Mouse (Mus musculus): ENCODE data around the gene Mapkapk2. TPM values are rescaled to one million over a fixed set of nuclear protein-coding genes. Genes with fewer than 3 reads are reported as not detected.
A peak's percentile ranks its signal among the peaks of the same experiment; 100 is the strongest.

Mapkapk2 gene
- polyA plus RNA-seq, 1 experiment from 2014 or later, result 52.3 TPM

DNA sequence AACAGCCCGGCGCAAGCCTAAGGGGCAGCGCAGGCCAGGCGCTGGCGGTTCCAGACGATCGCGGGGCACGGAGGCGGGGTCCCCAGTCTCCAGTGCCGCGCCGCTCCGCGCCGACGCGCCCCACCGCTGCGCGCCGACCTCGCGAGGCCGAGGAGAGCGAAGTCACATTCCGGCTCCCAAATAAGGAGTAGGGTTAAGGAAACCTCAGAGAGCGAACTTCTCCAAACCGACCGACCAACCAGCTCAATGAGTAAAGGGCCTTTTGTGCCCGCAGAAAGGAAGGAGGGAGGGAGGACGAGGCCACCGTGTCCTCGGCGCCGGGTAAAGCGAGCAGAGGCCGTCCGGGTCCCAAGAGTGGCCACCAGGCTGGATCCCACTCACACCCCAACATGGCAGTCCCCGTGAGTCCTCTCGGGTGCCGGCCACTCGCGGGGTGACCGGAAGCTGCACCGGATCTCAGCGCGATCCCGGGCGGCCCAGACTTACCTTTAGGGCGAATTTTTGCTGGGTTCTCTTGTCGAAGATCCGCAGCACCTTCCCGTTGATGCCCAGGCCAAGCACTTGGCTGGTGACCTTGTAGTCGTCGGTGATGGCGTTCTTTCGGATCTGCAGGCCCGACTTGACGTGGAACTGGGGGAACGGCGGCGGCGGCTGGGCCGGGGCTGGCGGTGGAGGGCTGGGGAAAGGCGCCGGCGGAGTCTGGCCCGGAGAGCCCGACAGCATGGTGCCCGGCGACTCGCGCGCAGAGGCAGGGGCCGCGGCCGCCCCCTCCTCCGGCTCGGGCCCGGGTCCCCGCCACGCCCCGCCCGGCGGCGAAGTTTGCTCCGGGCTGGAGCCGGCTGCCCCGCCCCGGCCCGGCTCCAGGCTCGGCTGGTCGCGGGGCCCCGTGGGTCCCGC, 575 bp downstream of the Mapkapk2 start:
- Histone ChIP-seq H3K4me1 (replicated peaks; ENCODE audit: control insufficient read depth, insufficient read depth, low read length) (peaks cover 4% of the 10 kb centered on the region; the same call in 1 of the 2 replicates), H3K4me2 (ENCODE audit: low read depth, low read length, severe bottlenecking) (peak overlapping the region; percentile 82), H3K9ac (ENCODE audit: low read length) (peak overlapping the region; percentile 90), H3K36me3 (ENCODE audit: control insufficient read depth, insufficient read depth, low read length) (no peaks in the 10 kb centered on the region), H3K27me3 (ENCODE audit: control insufficient read depth, insufficient read depth, low read length) (no peaks in the 10 kb centered on the region), H3K27ac (ENCODE audit: low read depth, low read length) (peak overlapping the region; percentile 55), H3K9me3 (ENCODE audit: control insufficient read depth, low read length) (no peaks in the 10 kb centered on the region), H3K4me3 (ENCODE audit: low read depth, low read length) (peak overlapping the region; percentile 91)
- peak; percentile 69 for ATAC-seq (replicated peaks; ENCODE audit: low FRiP score)
- DNase-seq (ENCODE audit: low spot score), result peak; percentile 78
- WGBS, result under 1% methylated on average over 98 of the region's 98 CpGs

DNA sequence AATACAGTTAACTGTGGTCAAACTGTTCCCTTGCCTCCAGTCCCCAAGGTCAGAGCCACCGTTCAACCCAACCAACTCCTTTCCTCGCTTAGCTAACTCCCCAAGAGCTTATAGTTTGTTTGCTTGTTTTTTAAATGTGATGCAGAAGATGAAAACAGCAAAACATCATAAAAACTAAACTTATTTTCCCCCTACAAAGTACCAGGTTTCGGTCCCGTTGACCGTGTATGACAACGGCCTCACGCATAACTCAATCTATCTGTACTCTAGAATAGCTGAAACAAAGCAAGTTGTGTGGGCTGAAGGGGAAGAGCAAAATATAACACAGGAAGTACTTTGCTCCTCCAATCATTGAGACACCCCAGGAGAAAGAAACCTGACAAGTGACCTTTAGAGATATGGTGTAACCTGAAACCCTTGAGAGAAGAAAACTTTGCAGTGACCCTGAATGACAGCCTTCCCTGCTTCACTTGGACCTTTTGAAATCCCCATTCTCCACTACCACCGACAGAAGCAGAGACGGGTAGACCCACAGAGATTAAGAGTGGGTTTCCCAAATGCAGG, 1.4 kb downstream of the Mapkapk2 start:
- Histone ChIP-seq H3K4me3 (ENCODE audit: low read depth, low read length) (peak overlapping the region; percentile 91), H3K9ac (ENCODE audit: low read length) (peak overlapping the region; percentile 90), H3K9me3 (ENCODE audit: control insufficient read depth, low read length) (no peaks in the 10 kb centered on the region), H3K27me3 (ENCODE audit: control insufficient read depth, insufficient read depth, low read length) (no peaks in the 10 kb centered on the region), H3K4me1 (replicated peaks; ENCODE audit: control insufficient read depth, insufficient read depth, low read length) (peaks cover 4% of the 10 kb centered on the region; the same call in 1 of the 2 replicates), H3K27ac (ENCODE audit: low read depth, low read length) (peak overlapping the region; percentile 55), H3K4me2 (ENCODE audit: low read depth, low read length, severe bottlenecking) (peak overlapping the region; percentile 82), H3K36me3 (ENCODE audit: control insufficient read depth, insufficient read depth, low read length) (no peaks in the 10 kb centered on the region)
- DNase-seq (ENCODE audit: low spot score) (no peak), ATAC-seq (replicated peaks; ENCODE audit: low FRiP score) (no peak)
- 37% methylated on average over 9 of the region's 9 CpGs for WGBS

DNA sequence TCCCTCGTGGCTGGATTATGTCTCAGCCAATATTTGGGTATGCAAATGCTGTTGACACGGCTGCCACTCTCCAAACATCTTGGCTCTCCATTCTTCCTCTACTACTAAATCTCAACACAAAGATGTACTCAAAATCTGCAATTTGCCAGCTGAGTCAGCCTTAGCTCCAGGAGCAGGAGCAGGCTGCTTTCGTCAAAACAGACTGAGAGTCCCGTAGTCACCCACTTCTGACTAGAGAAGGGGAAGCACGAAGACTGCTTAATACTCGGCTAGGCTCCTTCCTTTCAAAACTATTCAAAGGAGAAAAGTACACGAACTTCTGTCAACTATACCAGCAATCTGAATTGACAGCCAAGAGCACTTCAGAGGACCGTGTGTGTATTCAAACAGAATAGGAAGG, 2.1 kb downstream of the Mapkapk2 start:
- Histone ChIP-seq H3K4me1 (replicated peaks; ENCODE audit: control insufficient read depth, insufficient read depth, low read length) (peaks cover 5% of the 10 kb centered on the region; the same call in 1 of the 2 replicates), H3K36me3 (ENCODE audit: control insufficient read depth, insufficient read depth, low read length) (no peaks in the 10 kb centered on the region), H3K4me3 (ENCODE audit: low read depth, low read length) (peak overlapping the region; percentile 91), H3K27ac (ENCODE audit: low read depth, low read length) (no peak overlapping the region), H3K27me3 (ENCODE audit: control insufficient read depth, insufficient read depth, low read length) (no peaks in the 10 kb centered on the region), H3K9me3 (ENCODE audit: control insufficient read depth, low read length) (no peaks in the 10 kb centered on the region), H3K9ac (ENCODE audit: low read length) (peak overlapping the region; percentile 10; the same call in 1 of the 2 replicates), H3K4me2 (ENCODE audit: low read depth, low read length, severe bottlenecking) (peak overlapping the region; percentile 82)
- DNase-seq (ENCODE audit: low spot score) (no peak), ATAC-seq (replicated peaks; ENCODE audit: low FRiP score) (no peak)
- 25% methylated on average over 8 of the region's 8 CpGs for WGBS

DNA sequence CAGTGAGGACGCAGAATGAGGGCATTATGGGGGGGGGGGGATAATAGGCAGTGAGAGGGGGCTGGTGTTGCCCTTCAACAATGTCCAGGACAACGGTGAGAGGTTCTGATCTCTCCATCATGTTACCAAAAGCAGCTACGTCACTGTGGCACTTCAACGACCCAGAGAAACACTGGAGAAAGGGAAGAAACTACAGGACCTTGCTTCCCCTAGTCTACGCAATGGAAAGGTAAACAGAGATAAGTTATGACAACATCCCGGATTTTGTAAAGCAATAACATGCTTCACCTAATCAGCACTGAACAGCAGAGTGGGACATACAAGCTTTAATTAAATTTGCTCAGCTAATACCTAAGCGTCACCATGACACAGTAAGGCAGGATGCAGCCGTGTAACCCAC, 3.7 kb downstream of the Mapkapk2 start:
- no peak overlapping the region for H3K4me3 ChIP-seq (ENCODE audit: low read depth, low read length)
- no peaks in the 10 kb centered on the region for H3K27me3 ChIP-seq (ENCODE audit: control insufficient read depth, insufficient read depth, low read length)
- H3K4me1 ChIP-seq (replicated peaks; ENCODE audit: control insufficient read depth, insufficient read depth, low read length), result peaks cover 10% of the 10 kb centered on the region; the same call in 1 of the 2 replicates
- H3K9ac ChIP-seq (ENCODE audit: low read length), result no peak overlapping the region
- H3K27ac ChIP-seq (ENCODE audit: low read depth, low read length), result no peak overlapping the region
- no peak for DNase-seq (ENCODE audit: low spot score)
- ATAC-seq (replicated peaks; ENCODE audit: low FRiP score), result no peak
- no peak overlapping the region for H3K4me2 ChIP-seq (ENCODE audit: low read depth, low read length, severe bottlenecking)
- H3K36me3 ChIP-seq (ENCODE audit: control insufficient read depth, insufficient read depth, low read length), result no peaks in the 10 kb centered on the region
- no peaks in the 10 kb centered on the region for H3K9me3 ChIP-seq (ENCODE audit: control insufficient read depth, low read length)
- 91% methylated on average over 8 of the region's 8 CpGs for WGBS

DNA sequence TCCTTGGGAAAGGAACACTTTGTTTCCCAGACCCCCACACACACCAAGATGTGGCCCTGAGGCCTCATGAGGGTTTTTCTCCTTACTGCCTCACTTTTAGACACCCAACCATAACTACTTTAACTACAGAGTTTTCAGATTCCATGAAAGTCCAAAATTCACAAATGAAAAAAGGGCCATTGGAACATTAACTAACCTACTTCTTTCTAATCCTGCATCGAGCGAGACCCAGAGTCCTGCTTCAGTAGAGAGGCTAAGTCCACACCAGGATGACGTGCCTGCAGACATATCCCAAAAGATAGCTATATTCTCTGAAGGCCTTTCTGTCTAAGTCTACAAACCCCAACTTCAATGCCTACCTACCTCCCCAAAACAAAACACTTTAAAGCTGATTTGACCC, 4.8 kb downstream of the Mapkapk2 start:
- Histone ChIP-seq H3K9me3 (ENCODE audit: control insufficient read depth, low read length) (no peaks in the 10 kb centered on the region), H3K9ac (ENCODE audit: low read length) (no peak overlapping the region), H3K4me2 (ENCODE audit: low read depth, low read length, severe bottlenecking) (no peak overlapping the region), H3K27me3 (ENCODE audit: control insufficient read depth, insufficient read depth, low read length) (no peaks in the 10 kb centered on the region), H3K36me3 (ENCODE audit: control insufficient read depth, insufficient read depth, low read length) (no peaks in the 10 kb centered on the region), H3K4me1 (replicated peaks; ENCODE audit: control insufficient read depth, insufficient read depth, low read length) (peaks cover 14% of the 10 kb centered on the region; the same call in 1 of the 2 replicates), H3K27ac (ENCODE audit: low read depth, low read length) (no peak overlapping the region), H3K4me3 (ENCODE audit: low read depth, low read length) (no peak overlapping the region)
- DNase-seq (ENCODE audit: low spot score) (no peak), ATAC-seq (replicated peaks; ENCODE audit: low FRiP score) (no peak)
- 91% methylated on average over 3 of the region's 3 CpGs for WGBS

DNA sequence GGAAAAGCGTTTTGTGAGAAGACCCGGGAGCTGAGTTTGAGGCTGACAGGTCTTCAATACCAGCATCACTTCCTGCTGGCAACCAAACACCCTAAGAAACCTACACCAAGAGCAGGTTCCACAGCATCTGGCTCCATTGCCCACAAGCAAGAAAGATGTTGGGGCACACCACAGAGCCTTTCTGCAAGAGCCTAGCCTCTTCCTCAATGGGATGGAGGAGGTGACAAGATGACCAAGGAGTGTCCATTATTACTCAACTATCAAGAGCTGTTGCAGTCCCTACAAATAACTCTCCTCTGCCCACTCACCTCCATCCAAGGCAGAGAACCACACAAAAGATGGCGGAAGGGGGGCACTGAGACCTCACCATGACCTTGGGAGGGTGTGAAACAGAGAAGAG, 5.5 kb downstream of the Mapkapk2 start:
- no peak for DNase-seq (ENCODE audit: low spot score)
- H3K36me3 ChIP-seq (ENCODE audit: control insufficient read depth, insufficient read depth, low read length), result no peaks in the 10 kb centered on the region
- no peak overlapping the region for H3K9ac ChIP-seq (ENCODE audit: low read length)
- no peak overlapping the region for H3K4me3 ChIP-seq (ENCODE audit: low read depth, low read length)
- H3K27me3 ChIP-seq (ENCODE audit: control insufficient read depth, insufficient read depth, low read length), result no peaks in the 10 kb centered on the region
- WGBS, result 94% methylated on average over 3 of the region's 3 CpGs
- no peak overlapping the region for H3K4me2 ChIP-seq (ENCODE audit: low read depth, low read length, severe bottlenecking)
- H3K27ac ChIP-seq (ENCODE audit: low read depth, low read length), result no peak overlapping the region
- ATAC-seq (replicated peaks; ENCODE audit: low FRiP score), result no peak
- peaks cover 15% of the 10 kb centered on the region; the same call in 1 of the 2 replicates for H3K4me1 ChIP-seq (replicated peaks; ENCODE audit: control insufficient read depth, insufficient read depth, low read length)
- H3K9me3 ChIP-seq (ENCODE audit: control insufficient read depth, low read length), result no peaks in the 10 kb centered on the region

DNA sequence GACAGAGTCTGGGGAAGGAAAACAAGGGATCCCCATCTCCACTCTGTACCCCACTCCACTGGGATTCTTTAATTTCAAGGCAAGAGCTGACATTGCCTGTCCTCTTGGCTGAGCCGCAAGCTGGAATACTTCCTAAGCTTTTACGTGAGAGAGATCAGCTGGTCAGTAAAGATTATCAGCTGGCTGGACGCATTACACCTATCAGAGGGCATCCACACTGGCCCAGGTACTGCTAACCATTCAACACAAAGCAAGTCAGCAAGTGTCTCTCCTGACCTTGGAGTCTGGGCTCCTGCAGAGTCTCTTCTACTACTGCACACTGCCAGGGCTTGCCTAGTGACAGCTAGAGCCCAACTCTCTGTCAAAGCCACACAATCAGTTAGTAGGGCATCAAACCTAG, 6.1 kb downstream of the Mapkapk2 start:
- ATAC-seq (replicated peaks; ENCODE audit: low FRiP score), result no peak
- WGBS, result 88% methylated on average over 3 of the region's 3 CpGs
- H3K9me3 ChIP-seq (ENCODE audit: control insufficient read depth, low read length), result no peaks in the 10 kb centered on the region
- H3K27me3 ChIP-seq (ENCODE audit: control insufficient read depth, insufficient read depth, low read length), result no peaks in the 10 kb centered on the region
- no peak overlapping the region for H3K4me3 ChIP-seq (ENCODE audit: low read depth, low read length)
- no peak for DNase-seq (ENCODE audit: low spot score)
- H3K4me2 ChIP-seq (ENCODE audit: low read depth, low read length, severe bottlenecking), result no peak overlapping the region
- H3K27ac ChIP-seq (ENCODE audit: low read depth, low read length), result no peak overlapping the region
- H3K9ac ChIP-seq (ENCODE audit: low read length), result no peak overlapping the region
- no peaks in the 10 kb centered on the region for H3K36me3 ChIP-seq (ENCODE audit: control insufficient read depth, insufficient read depth, low read length)
- H3K4me1 ChIP-seq (replicated peaks; ENCODE audit: control insufficient read depth, insufficient read depth, low read length), result peaks cover 22% of the 10 kb centered on the region

DNA sequence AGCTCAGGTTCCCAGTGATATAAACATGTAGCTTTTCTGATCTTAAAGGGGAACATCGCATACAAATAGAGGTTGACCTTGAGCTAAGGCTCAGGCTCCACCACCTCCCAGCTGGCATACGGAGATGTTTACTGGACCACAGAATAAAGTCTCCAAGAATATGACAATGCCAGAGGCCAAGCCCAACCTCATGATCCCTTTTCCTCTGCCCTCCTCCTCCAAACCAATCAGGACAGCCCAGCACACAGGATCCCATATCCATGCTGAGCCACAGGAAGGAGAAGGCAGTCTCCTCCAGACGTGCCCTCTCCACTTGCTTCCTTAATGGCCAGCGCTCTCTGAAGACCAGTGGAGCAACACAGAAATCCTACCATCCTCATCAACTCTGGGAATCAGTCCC, 6.7 kb downstream of the Mapkapk2 start:
- Histone ChIP-seq H3K36me3 (ENCODE audit: control insufficient read depth, insufficient read depth, low read length) (no peaks in the 10 kb centered on the region), H3K4me3 (ENCODE audit: low read depth, low read length) (no peak overlapping the region), H3K27ac (ENCODE audit: low read depth, low read length) (no peak overlapping the region), H3K4me2 (ENCODE audit: low read depth, low read length, severe bottlenecking) (no peak overlapping the region), H3K4me1 (replicated peaks; ENCODE audit: control insufficient read depth, insufficient read depth, low read length) (peaks cover 23% of the 10 kb centered on the region), H3K9me3 (ENCODE audit: control insufficient read depth, low read length) (no peaks in the 10 kb centered on the region), H3K27me3 (ENCODE audit: control insufficient read depth, insufficient read depth, low read length) (no peaks in the 10 kb centered on the region), H3K9ac (ENCODE audit: low read length) (no peak overlapping the region)
- ATAC-seq (replicated peaks; ENCODE audit: low FRiP score) (no peak), DNase-seq (ENCODE audit: low spot score) (no peak)
- 78% methylated on average over 4 of the region's 4 CpGs for WGBS
